21 mouse cellular contexts compared by ENCODE assay signal in the genomic region with DNA sequence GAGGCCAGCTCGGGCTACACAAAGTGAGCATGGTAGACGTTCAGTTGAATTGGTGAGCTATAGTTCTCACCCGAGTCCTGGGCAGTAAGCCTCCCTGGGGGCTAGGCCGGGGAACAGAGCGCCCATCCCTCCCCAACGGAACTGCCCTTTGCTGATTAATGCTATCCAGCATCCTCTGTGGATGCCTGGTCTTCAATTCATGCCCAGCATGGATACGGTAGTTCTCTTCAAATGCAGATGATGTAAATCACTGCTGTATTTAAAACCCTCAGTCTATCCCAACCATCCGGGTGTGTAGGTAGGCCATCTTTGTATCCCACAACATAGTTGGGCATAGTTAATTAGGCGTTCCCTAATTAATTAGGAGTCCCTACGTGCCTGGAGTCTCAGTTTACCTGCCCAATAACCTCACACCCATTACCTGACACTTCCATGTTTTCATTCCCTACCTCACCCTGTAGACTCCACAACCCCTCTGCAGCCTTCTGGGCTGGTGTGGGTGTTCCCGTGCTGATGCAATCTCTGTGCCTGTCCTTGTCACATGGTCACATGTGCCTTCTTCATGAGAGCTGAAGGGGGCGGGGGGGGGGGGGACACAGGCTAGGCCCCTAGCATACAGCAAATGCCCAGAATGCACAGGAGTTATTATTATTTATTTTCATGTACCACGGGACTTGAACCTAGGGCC. TPM values are rescaled to one million over a fixed set of nuclear protein-coding genes. Genes with fewer than 3 reads are reported as not detected.
DNase-seq lines count a peak whose midpoint lies in the region; ATAC-seq and TF ChIP-seq lines count a peak whose summit lies in the region.
"Had no signal": no experiment of that assay in that cellular context is flagged by ENCODE, and none has a peak within 500 bp of the region (broad histone marks: within the 10 kb centered on the region; RNA-seq: fewer than 3 reads in every experiment).

No protein-coding gene starts in this region.

- no peak for TF ChIP-seq CTCF in E14TG2a.4 (conservative IDR thresholded peaks at IDR 0.05; ENCODE audit: low read length)
- TF ChIP-seq CTCF in ES-Bruce4 (IDR thresholded peaks at IDR 0.05; ENCODE audit: low read depth, low read length), result no peak

- peaks cover 5% of the 10 kb centered on the region; the same call in 1 of the 2 replicates for H3K36me3 ChIP-seq in E14TG2a.4 (ENCODE audit: insufficient read depth, low read length)
- H3K36me3 ChIP-seq in ES-Bruce4 (ENCODE audit: control insufficient read depth, insufficient read depth, low read length, poor library complexity, severe bottlenecking), result no peaks in the 10 kb centered on the region
- H3K36me3 ChIP-seq in ES-E14 (ENCODE audit: control insufficient read depth, insufficient read depth, low read length, poor library complexity, severe bottlenecking), result peaks cover 5% of the 10 kb centered on the region; the same call in 1 of the 2 replicates
- H3K36me3 ChIP-seq: forebrain, embryonic 15.5 days had no signal

- in situ Hi-C loops in ES-E14 (cut with MboI; ENCODE audit: low sequenced_read_pairs in 2 of 2, unreplicated experiment in 2 of 2), result no loop called here

- no peak for ATAC-seq in granulocyte monocyte progenitor cell, adult 5-6 weeks (replicated peaks; ENCODE audit: poor library complexity, severe bottlenecking)
- ATAC-seq: forebrain, embryonic 13.5 days; forebrain, embryonic 15.5 days; forebrain, postnatal 0 days had no signal

- H3K4me1 ChIP-seq in E14TG2a.4 (replicated peaks; ENCODE audit: low read depth, low read length) (peaks cover 91% of the 10 kb centered on the region), ES-Bruce4 (ENCODE audit: control insufficient read depth, insufficient read depth, low read length) (peaks cover 7% of the 10 kb centered on the region), ES-E14 (ENCODE audit: control insufficient read depth in 2 of 2, insufficient read depth in 2 of 2, low read length in 2 of 2, poor library complexity in 1 of 2) (peaks cover 5 to 41% of the 10 kb centered on the region in 2 experiments)

- TF ChIP-seq EP300 in ES-Bruce4 (IDR thresholded peaks at IDR 0.05; ENCODE audit: insufficient read depth, low read depth, low read length), result peak; percentile 78

- H3K27ac ChIP-seq in ES-Bruce4 (ENCODE audit: insufficient read depth, low read length) (peak overlapping the region; percentile 78), ES-E14 (ENCODE audit: insufficient read depth, low read depth, low read length, poor library complexity, severe bottlenecking) (peak overlapping the region; percentile 45)
- H3K27ac ChIP-seq: embryonic facial prominence, embryonic 10.5 days; embryonic facial prominence, embryonic 12.5 days; forebrain, embryonic 13.5 days; forebrain, embryonic 15.5 days had no signal

- peaks cover 6% of the 10 kb centered on the region for H3K27me3 ChIP-seq in E14TG2a.4 (ENCODE audit: insufficient read depth, low read length)
- H3K27me3 ChIP-seq in ES-Bruce4 (ENCODE audit: control insufficient read depth, insufficient read depth, low read length, poor library complexity, severe bottlenecking), result no peaks in the 10 kb centered on the region
- H3K27me3 ChIP-seq: embryonic facial prominence, embryonic 12.5 days; forebrain, embryonic 15.5 days had no signal

- no peak overlapping the region; the same call in 1 of the 2 replicates for H3K9ac ChIP-seq in ES-Bruce4 (ENCODE audit: low read depth, poor library complexity, severe bottlenecking)
- no peak overlapping the region for H3K9ac ChIP-seq in ES-E14 (ENCODE audit: insufficient read depth, low read depth, low read length, poor library complexity, severe bottlenecking)
- H3K9ac ChIP-seq: embryonic facial prominence, embryonic 12.5 days; forebrain, embryonic 13.5 days; forebrain, embryonic 15.5 days; forebrain, postnatal 0 days had no signal

- H3K9me3 ChIP-seq in E14TG2a.4 (ENCODE audit: low read length) (no peaks in the 10 kb centered on the region), ES-Bruce4 (replicated peaks; ENCODE audit: control insufficient read depth, insufficient read depth, low read length, poor library complexity, severe bottlenecking) (no peaks in the 10 kb centered on the region), ES-E14 (ENCODE audit: control insufficient read depth, insufficient read depth, low read depth, low read length) (no peaks in the 10 kb centered on the region)
- H3K9me3 ChIP-seq: embryonic facial prominence, embryonic 10.5 days; embryonic facial prominence, embryonic 12.5 days; forebrain, embryonic 13.5 days; forebrain, embryonic 15.5 days had no signal

- TF ChIP-seq POLR2A in ES-Bruce4 (IDR thresholded peaks at IDR 0.05; ENCODE audit: insufficient read depth, low read length), result no peak

- H3K4me3 ChIP-seq in E14TG2a.4 (replicated peaks; ENCODE audit: low read length) (peak overlapping the region; percentile 45), ES-Bruce4 (ENCODE audit: low read depth, low read length) (0 out of 2 replicates have a peak overlapping the region, but pooled peaks have one; percentile 8), ES-E14 (ENCODE audit: insufficient read depth in 1 of 2, low read depth in 1 of 2, low read length in 2 of 2, poor library complexity in 1 of 2, severe bottlenecking in 1 of 2) (peak overlapping the region in 1 of 2 experiments; percentile 6; a peak in 1 of 4 replicates)
- H3K4me3 ChIP-seq: embryonic facial prominence, embryonic 10.5 days; embryonic facial prominence, embryonic 12.5 days; forebrain, embryonic 13.5 days; forebrain, embryonic 15.5 days had no signal

- DNase-seq in ES-E14 (ENCODE audit: low read depth, low spot score) (no peak), ZHBTc4 (ENCODE audit: low read depth, low spot score) (peak; percentile 78)
- DNase-seq in frontal cortex, postnatal 36 days (ENCODE audit: low spot score in 2 of 2), result no peak
- DNase-seq in right cerebral cortex, postnatal 10 days (ENCODE audit: low spot score in 2 of 2), result no peak
- DNase-seq: adrenal gland, adult 2 months; adrenal gland, postnatal 14 days; adrenal gland, postnatal 36 days; cerebellum, adult 11-12 months; cerebellum, adult 2 months; cerebellum, adult 9-10 months; cerebellum, postnatal 10 days; cerebellum, postnatal 25 days; forebrain, postnatal 0 days had no signal

TF ChIP-seq in ES-E14, 5 proteins besides CTCF, POLR2A, EP300 and RAD21:
- no peak for TF ChIP-seq ZNF384 (IDR thresholded peaks at IDR 0.05; ENCODE audit: low read depth, low read length)
- no peak for TF ChIP-seq HCFC1 (IDR thresholded peaks at IDR 0.05; ENCODE audit: borderline replicate concordance, insufficient read depth, low read length)

RNA-seq across cellular contexts. Expression of a gene that starts 16.3 kb away (rescaled TPM):
- polyA plus RNA-seq in ES-Bruce4 (2011; ENCODE audit: insufficient read depth, insufficient read length, low read depth, missing spikeins), result 22.3 and 27.9 TPM in 2 replicates
- 15.6 and 25.0 TPM in 2 replicates for total RNA-seq in ES-E14 (2012; rRNA removed)
- total RNA-seq in granulocyte monocyte progenitor cell, adult 5-6 weeks (2014; fragmentation: Nextera tagmentation), result 3.7 and 5.5 TPM in 2 replicates
- 2.7 and 4.9 TPM in 2 replicates for total RNA-seq in granulocyte monocyte progenitor cell, adult 5-6 weeks (2017)
- total RNA-seq: MEL had no signal
